Mouse (Mus musculus) megakaryocyte, embryonic 14.5 days (primary cell): ENCODE results near the gene Cped1. TPM values are rescaled to one million over a fixed set of nuclear protein-coding genes. Genes with fewer than 3 reads are reported as not detected.
A peak's percentile ranks its signal among the peaks of the same experiment; 100 is the strongest.

Experiments
- H3K27me3 ChIP-seq: replicated peaks from 2 replicates; pipeline ENCODE3; 2012; ENCODE audit warnings: inconsistent platforms
- H3K36me3 ChIP-seq: replicated peaks from 2 replicates; pipeline ENCODE3; 2012; ENCODE audit warnings: low read length, inconsistent platforms, mixed read lengths
- H3K4me1 ChIP-seq: 2 replicates; pipeline ENCODE4 v1.6.1; 2012; ENCODE audit warnings: inconsistent platforms
- H3K4me3 ChIP-seq: replicated peaks from 2 replicates; pipeline ENCODE3; 2012; ENCODE audit warnings: moderate library complexity, mild to moderate bottlenecking, inconsistent platforms
- H3K9me3 ChIP-seq: 2 replicates; pipeline ENCODE4 v1.6.1; 2012; ENCODE audit warnings: inconsistent platforms
- FLI1 ChIP-seq: IDR thresholded peaks from 2 replicates; pipeline ENCODE4 v1.6.1; 2012; ENCODE audit warnings: low read length, inconsistent platforms, mixed read lengths
- GATA1 ChIP-seq: IDR thresholded peaks from 3 replicates; pipeline ENCODE4 v1.6.1; 2012; ENCODE audit warnings: mixed read lengths, low read length, inconsistent platforms, borderline replicate concordance
- polyA plus RNA-seq: library from polyadenylated mRNA; stranded (reverse); fragments of >175 nt; gene quantifications from 2 replicates; pipeline ENCODE4 v1.2.3, GENCODE M21; 2012; ENCODE audit warnings: low replicate concordance; ENCODE audit not compliant: insufficient read depth

Cped1 gene
- polyA plus RNA-seq, 1 experiment, result 0.17 TPM

GRCm38 (mm10) chr6:22136805-22137204 is 151.1 kb downstream of the Cped1 start:
- Histone ChIP-seq H3K4me1 (peaks cover 44% of the 10 kb centered on the region), H3K36me3 (peaks cover 11% of the 10 kb centered on the region), H3K9me3 (no peaks in the 10 kb centered on the region), H3K4me3 (peak overlapping the region; percentile 79), H3K27me3 (no peaks in the 10 kb centered on the region)
- TF ChIP-seq FLI1 (no peak), GATA1 (no peak)

- peaks cover 30% of the 10 kb centered on the region for H3K4me1 ChIP-seq
- H3K4me3 ChIP-seq, result no peak overlapping the region
- TF ChIP-seq GATA1, result no peak
- no peak for TF ChIP-seq FLI1
- H3K27me3 ChIP-seq, result no peaks in the 10 kb centered on the region
- H3K9me3 ChIP-seq, result 0 out of 2 replicates have a peak, but pooled peaks cover 3% of the 10 kb centered on the region
- peaks cover 34% of the 10 kb centered on the region for H3K36me3 ChIP-seq
Observed at GRCm38 (mm10) chr6:22140786-22141185, 155.1 kb downstream of the Cped1 start.

GRCm38 (mm10) chr6:22147236-22147635 is 161.5 kb downstream of the Cped1 start:
- Histone ChIP-seq H3K27me3 (no peaks in the 10 kb centered on the region), H3K36me3 (peaks cover 66% of the 10 kb centered on the region), H3K4me1 (peaks cover 17% of the 10 kb centered on the region; the same call in 1 of the 2 replicates), H3K9me3 (0 out of 2 replicates have a peak, but pooled peaks cover 3% of the 10 kb centered on the region), H3K4me3 (no peak overlapping the region)
- TF ChIP-seq GATA1, result no peak
- no peak for TF ChIP-seq FLI1

GRCm38 (mm10) chr6:22148511-22148910 is 162.8 kb downstream of the Cped1 start:
- H3K4me3 ChIP-seq, result no peak overlapping the region
- TF ChIP-seq GATA1 (no peak), FLI1 (no peak)
- H3K36me3 ChIP-seq, result peaks cover 69% of the 10 kb centered on the region
- 0 out of 2 replicates have a peak, but pooled peaks cover 3% of the 10 kb centered on the region for H3K9me3 ChIP-seq
- H3K27me3 ChIP-seq, result no peaks in the 10 kb centered on the region
- peaks cover 11% of the 10 kb centered on the region; the same call in 1 of the 2 replicates for H3K4me1 ChIP-seq

GRCm38 (mm10) chr6:22157461-22157860 is 171.7 kb downstream of the Cped1 start:
- Histone ChIP-seq H3K4me3 (no peak overlapping the region), H3K36me3 (peaks cover 29% of the 10 kb centered on the region), H3K9me3 (no peaks in the 10 kb centered on the region), H3K4me1 (no peaks in the 10 kb centered on the region), H3K27me3 (no peaks in the 10 kb centered on the region)
- TF ChIP-seq FLI1 (no peak), GATA1 (no peak)

- Histone ChIP-seq H3K4me1 (no peaks in the 10 kb centered on the region), H3K4me3 (no peak overlapping the region)
- TF ChIP-seq GATA1, result no peak
- TF ChIP-seq FLI1, result no peak
Observed at GRCm38 (mm10) chr6:22161944-22162343, 176.2 kb downstream of the Cped1 start.

GRCm38 (mm10) chr6:22168388-22168787 is 182.7 kb downstream of the Cped1 start:
- no peaks in the 10 kb centered on the region for H3K4me1 ChIP-seq
- no peaks in the 10 kb centered on the region for H3K27me3 ChIP-seq
- H3K4me3 ChIP-seq, result no peak overlapping the region
- peaks cover 3% of the 10 kb centered on the region for H3K36me3 ChIP-seq
- no peaks in the 10 kb centered on the region for H3K9me3 ChIP-seq
- TF ChIP-seq FLI1 (no peak), GATA1 (no peak)

More at GRCm38 (mm10) chr6:22161944-22162343, 176.2 kb downstream of the Cped1 start:
- H3K36me3 ChIP-seq, result peaks cover 10% of the 10 kb centered on the region
- no peaks in the 10 kb centered on the region for H3K9me3 ChIP-seq
- H3K27me3 ChIP-seq, result no peaks in the 10 kb centered on the region

GRCm38 (mm10) chr6:22178721-22179295 is 193.1 kb downstream of the Cped1 start:
- Histone ChIP-seq H3K9me3 (no peaks in the 10 kb centered on the region), H3K4me3 (no peak overlapping the region), H3K27me3 (no peaks in the 10 kb centered on the region), H3K4me1 (peaks cover 12% of the 10 kb centered on the region), H3K36me3 (no peaks in the 10 kb centered on the region)
- TF ChIP-seq GATA1 (no peak), FLI1 (no peak)

- Histone ChIP-seq H3K9me3 (no peaks in the 10 kb centered on the region), H3K4me1 (peaks cover 12% of the 10 kb centered on the region), H3K4me3 (no peak overlapping the region), H3K36me3 (peaks cover 5% of the 10 kb centered on the region), H3K27me3 (no peaks in the 10 kb centered on the region)
- TF ChIP-seq GATA1, result no peak
- TF ChIP-seq FLI1, result no peak
Observed at GRCm38 (mm10) chr6:22180316-22180715, 194.6 kb downstream of the Cped1 start.

- H3K27me3 ChIP-seq, result no peaks in the 10 kb centered on the region
- no peaks in the 10 kb centered on the region for H3K9me3 ChIP-seq
- no peak for TF ChIP-seq FLI1
- TF ChIP-seq GATA1, result no peak
- H3K4me1 ChIP-seq, result no peaks in the 10 kb centered on the region
- H3K4me3 ChIP-seq, result no peak overlapping the region
- peaks cover 5% of the 10 kb centered on the region for H3K36me3 ChIP-seq
Observed at GRCm38 (mm10) chr6:22186967-22187366, 201.3 kb downstream of the Cped1 start.

- no peaks in the 10 kb centered on the region for H3K9me3 ChIP-seq
- TF ChIP-seq FLI1 (no peak), GATA1 (no peak)
- no peak overlapping the region for H3K4me3 ChIP-seq
- peaks cover under 1% of the 10 kb centered on the region for H3K36me3 ChIP-seq
- H3K4me1 ChIP-seq, result no peaks in the 10 kb centered on the region
- H3K27me3 ChIP-seq, result no peaks in the 10 kb centered on the region
Observed at GRCm38 (mm10) chr6:22189346-22190335, 203.9 kb downstream of the Cped1 start.
